Mouse (Mus musculus) neural tube, embryonic 14.5 days (tissue): ENCODE results near the gene Vrk1. TPM values are rescaled to one million over a fixed set of nuclear protein-coding genes. Genes with fewer than 3 reads are reported as not detected.

ENCODE experiments used
- ATAC-seq: fragments of 200-750 bp; cut with Nextera tagmentation; 2 replicates; pipeline ENCODE4 v1.8.0; 2017; ENCODE audit warnings: low read depth, mild to moderate bottlenecking, moderate TSS enrichment, moderate library complexity
- H3K27ac ChIP-seq: fragments of 300-500 bp; sonication (generic); 2 replicates; pipeline ENCODE4 v1.5.1; 2014; ENCODE audit warnings: low read depth, mild to moderate bottlenecking, control low read depth, low read length, moderate library complexity, mixed read lengths
- H3K27me3 ChIP-seq: fragments of 300-500 bp; sonication (generic); 2 replicates; pipeline ENCODE4 v1.6.1; 2014; ENCODE audit warnings: low read length; ENCODE audit not compliant: control insufficient read depth, insufficient read depth
- H3K36me3 ChIP-seq: fragments of 300-500 bp; sonication (generic); 2 replicates; pipeline ENCODE4 v1.6.1; 2014; ENCODE audit warnings: low read length, mixed read lengths; ENCODE audit not compliant: control insufficient read depth, insufficient read depth
- H3K4me1 ChIP-seq: fragments of 300-500 bp; sonication (generic); 2 replicates; pipeline ENCODE4 v1.6.1; 2014; ENCODE audit warnings: low read length; ENCODE audit not compliant: control insufficient read depth, insufficient read depth
- H3K4me2 ChIP-seq: fragments of 300-500 bp; sonication (generic); 2 replicates; pipeline ENCODE4 v1.6.1; 2014; ENCODE audit warnings: mild to moderate bottlenecking, low read depth, low read length, control low read depth
- H3K4me3 ChIP-seq: fragments of 300-500 bp; sonication (generic); 2 replicates; pipeline ENCODE4 v1.5.1; 2014; ENCODE audit warnings: low read depth, low read length, control low read depth, mixed read lengths
- H3K9ac ChIP-seq: fragments of 300-500 bp; sonication (generic); replicated peaks from 2 replicates; pipeline ENCODE4 v1.6.1; 2014; ENCODE audit warnings: low read depth, mild to moderate bottlenecking, control low read depth, low read length, mixed read lengths
- H3K9me3 ChIP-seq: fragments of 300-500 bp; sonication (generic); 2 replicates; pipeline ENCODE4 v1.6.1; 2016; ENCODE audit warnings: low read length; ENCODE audit not compliant: control insufficient read depth
- WGBS: fragments of 180-500 bp; shearing (Covaris S2); extraction: QIAGEN DNeasy Blood & Tissue Kit; methylation state at CpG from one replicate; pipeline ENCODE4 v1.1.7; 2014; 5-methylcytosine and 5-hydroxymethylcytosine counted together
- polyA plus RNA-seq: library from polyadenylated mRNA; unstranded; fragments of >200 nt; fragmentation: Nextera tagmentation; extraction: Ambion mirVana; gene quantifications from 2 replicates; pipeline ENCODE4 v1.2.1, GENCODE M21; 2014

Gene Vrk1
- polyA plus RNA-seq, 1 experiment from 2014 or later: 28.8 TPM

- Histone ChIP-seq H3K36me3 (no peaks in the 10 kb centered on the region), H3K9me3 (no peaks in the 10 kb centered on the region), H3K4me1 (no peaks in the 10 kb centered on the region), H3K4me2 (no peak overlapping the region), H3K27me3 (no peaks in the 10 kb centered on the region), H3K9ac (no peak overlapping the region), H3K27ac (no peak overlapping the region), H3K4me3 (no peak overlapping the region)
- WGBS: 80% methylated on average over 2 of the region's 2 CpGs
- no peak for ATAC-seq
These were observed 2.1 kb downstream of the Vrk1 start for GRCm38 (mm10) chr12:106012161-106012560.

- ATAC-seq: no peak
- H3K4me3 ChIP-seq: no peak overlapping the region
- WGBS: 94% methylated on average over 12 of the region's 12 CpGs
These were observed 6.4 kb downstream of the Vrk1 start for GRCm38 (mm10) chr12:106016265-106017012.

GRCm38 (mm10) chr12:106020063-106020462, 10.0 kb downstream of the Vrk1 start:
- Histone ChIP-seq H3K4me3 (no peak overlapping the region), H3K27me3 (no peaks in the 10 kb centered on the region), H3K4me1 (no peaks in the 10 kb centered on the region), H3K9ac (no peak overlapping the region), H3K27ac (no peak overlapping the region), H3K9me3 (no peaks in the 10 kb centered on the region), H3K36me3 (no peaks in the 10 kb centered on the region), H3K4me2 (no peak overlapping the region)
- no peak for ATAC-seq
- WGBS: 72% methylated on average over 4 of the region's 4 CpGs

More at GRCm38 (mm10) chr12:106016265-106017012, 6.4 kb downstream of the Vrk1 start:
- no peaks in the 10 kb centered on the region for H3K4me1 ChIP-seq
- no peaks in the 10 kb centered on the region for H3K27me3 ChIP-seq
- no peaks in the 10 kb centered on the region for H3K9me3 ChIP-seq
- H3K9ac ChIP-seq: no peak overlapping the region
- H3K36me3 ChIP-seq: no peaks in the 10 kb centered on the region
- H3K27ac ChIP-seq: no peak overlapping the region
- no peak overlapping the region for H3K4me2 ChIP-seq

DNA sequence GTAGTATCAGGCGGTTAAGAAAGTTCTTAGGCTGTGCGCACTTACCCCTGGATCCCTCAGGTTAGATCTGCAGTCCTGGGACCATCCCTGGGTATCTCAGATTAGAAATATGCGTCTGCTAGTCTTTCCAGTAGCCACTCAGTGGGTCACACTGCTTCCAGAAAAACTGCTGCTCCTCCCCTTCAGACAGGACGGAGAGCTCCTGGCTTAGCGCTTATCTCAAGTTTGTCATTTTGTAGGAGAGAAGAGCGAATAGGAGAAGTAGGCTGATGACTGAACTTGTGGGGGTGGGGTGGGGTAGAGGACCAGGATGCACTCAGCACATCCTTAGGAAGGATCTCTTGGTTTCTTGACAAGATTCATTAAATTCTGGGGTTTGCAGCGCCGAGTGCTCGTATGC, 13.6 kb downstream of the Vrk1 start:
- Histone ChIP-seq H3K9me3 (no peaks in the 10 kb centered on the region), H3K4me3 (no peak overlapping the region), H3K4me2 (no peak overlapping the region), H3K27ac (no peak overlapping the region), H3K27me3 (no peaks in the 10 kb centered on the region), H3K9ac (no peak overlapping the region), H3K4me1 (no peaks in the 10 kb centered on the region), H3K36me3 (no peaks in the 10 kb centered on the region)
- WGBS: 93% methylated on average over 9 of the region's 9 CpGs
- no peak for ATAC-seq

GRCm38 (mm10) chr12:106025416-106025815, 15.4 kb downstream of the Vrk1 start:
- H3K36me3 ChIP-seq: no peaks in the 10 kb centered on the region
- H3K4me3 ChIP-seq: no peak overlapping the region
- ATAC-seq: no peak
- no peak overlapping the region for H3K27ac ChIP-seq
- no peaks in the 10 kb centered on the region for H3K9me3 ChIP-seq
- no peak overlapping the region for H3K9ac ChIP-seq
- 79% methylated on average over 6 of the region's 6 CpGs for WGBS
- no peaks in the 10 kb centered on the region for H3K4me1 ChIP-seq
- H3K4me2 ChIP-seq: no peak overlapping the region
- H3K27me3 ChIP-seq: no peaks in the 10 kb centered on the region

DNA sequence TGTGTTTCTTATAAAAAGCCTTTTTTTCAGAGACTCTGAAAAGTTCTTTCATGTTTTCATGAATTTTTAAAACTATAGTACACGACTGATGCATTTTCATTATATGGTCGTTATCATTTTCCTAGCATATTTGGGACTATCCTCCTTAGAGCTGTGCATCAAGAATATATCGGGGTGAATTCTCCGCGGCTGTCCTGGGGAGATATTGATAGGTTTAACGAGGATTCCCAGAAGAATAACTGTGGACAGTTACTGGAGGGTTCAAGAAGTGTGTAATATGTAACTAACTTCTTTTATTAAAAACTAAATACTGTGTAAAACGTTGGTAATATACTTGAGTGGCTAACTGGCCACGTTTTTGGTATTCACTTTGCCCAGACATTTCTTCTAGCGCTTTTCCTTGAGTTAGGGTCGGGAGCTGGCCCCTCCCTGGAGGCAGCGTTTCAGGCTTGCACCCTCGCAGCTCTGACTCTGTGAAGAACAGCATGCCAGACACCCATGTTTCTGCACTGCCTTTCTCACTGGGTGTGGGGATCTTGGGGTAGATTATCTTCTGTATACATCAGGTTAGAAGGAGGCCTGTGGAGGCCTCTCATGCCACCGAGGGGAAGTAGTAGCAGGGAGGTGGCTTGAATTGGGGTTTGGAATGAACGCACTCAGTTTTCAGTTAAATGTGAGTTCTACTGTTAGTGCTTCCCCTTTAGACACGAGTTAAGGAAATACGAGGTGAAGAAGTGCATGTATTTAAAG, 16.5 kb downstream of the Vrk1 start:
- H3K4me3 ChIP-seq: no peak overlapping the region
- H3K9me3 ChIP-seq: no peaks in the 10 kb centered on the region
- H3K4me2 ChIP-seq: no peak overlapping the region
- H3K27me3 ChIP-seq: no peaks in the 10 kb centered on the region
- H3K4me1 ChIP-seq: no peaks in the 10 kb centered on the region
- H3K9ac ChIP-seq: no peak overlapping the region
- no peaks in the 10 kb centered on the region for H3K36me3 ChIP-seq
- no peak for ATAC-seq
- 88% methylated on average over 16 of the region's 16 CpGs for WGBS
- no peak overlapping the region for H3K27ac ChIP-seq

DNA sequence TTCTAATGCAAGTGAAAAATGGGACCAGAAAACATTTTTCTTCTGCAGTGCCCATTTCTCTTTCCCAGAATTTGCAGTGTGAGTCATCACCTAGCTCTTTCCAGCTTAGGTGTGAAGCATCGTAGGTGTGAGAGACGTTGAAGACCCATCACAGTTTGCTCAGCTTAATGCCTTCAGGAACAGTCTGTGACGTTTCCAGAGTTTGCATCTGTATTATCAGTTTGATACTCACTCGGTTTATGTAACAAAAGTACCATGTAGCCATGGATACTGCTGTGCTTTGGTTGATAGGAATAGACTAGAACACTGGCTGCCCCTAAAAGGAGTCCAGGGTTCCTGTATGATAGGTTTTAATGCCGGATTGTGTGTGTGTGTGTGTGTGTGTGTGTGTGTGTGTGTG, 17.3 kb downstream of the Vrk1 start:
- Histone ChIP-seq H3K4me3 (no peak overlapping the region), H3K27me3 (no peaks in the 10 kb centered on the region), H3K4me1 (no peaks in the 10 kb centered on the region), H3K9ac (no peak overlapping the region), H3K4me2 (no peak overlapping the region), H3K36me3 (no peaks in the 10 kb centered on the region), H3K27ac (no peak overlapping the region), H3K9me3 (no peaks in the 10 kb centered on the region)
- ATAC-seq: no peak
- 93% methylated on average over 5 of the region's 5 CpGs for WGBS

- Histone ChIP-seq H3K27me3 (no peaks in the 10 kb centered on the region), H3K27ac (no peak overlapping the region), H3K9ac (no peak overlapping the region), H3K4me3 (no peak overlapping the region), H3K36me3 (no peaks in the 10 kb centered on the region), H3K4me2 (no peak overlapping the region), H3K4me1 (no peaks in the 10 kb centered on the region), H3K9me3 (no peaks in the 10 kb centered on the region)
- WGBS: 94% methylated on average over 2 of the region's 2 CpGs
- ATAC-seq: no peak
These were observed 19.6 kb downstream of the Vrk1 start for GRCm38 (mm10) chr12:106029582-106029981.

DNA sequence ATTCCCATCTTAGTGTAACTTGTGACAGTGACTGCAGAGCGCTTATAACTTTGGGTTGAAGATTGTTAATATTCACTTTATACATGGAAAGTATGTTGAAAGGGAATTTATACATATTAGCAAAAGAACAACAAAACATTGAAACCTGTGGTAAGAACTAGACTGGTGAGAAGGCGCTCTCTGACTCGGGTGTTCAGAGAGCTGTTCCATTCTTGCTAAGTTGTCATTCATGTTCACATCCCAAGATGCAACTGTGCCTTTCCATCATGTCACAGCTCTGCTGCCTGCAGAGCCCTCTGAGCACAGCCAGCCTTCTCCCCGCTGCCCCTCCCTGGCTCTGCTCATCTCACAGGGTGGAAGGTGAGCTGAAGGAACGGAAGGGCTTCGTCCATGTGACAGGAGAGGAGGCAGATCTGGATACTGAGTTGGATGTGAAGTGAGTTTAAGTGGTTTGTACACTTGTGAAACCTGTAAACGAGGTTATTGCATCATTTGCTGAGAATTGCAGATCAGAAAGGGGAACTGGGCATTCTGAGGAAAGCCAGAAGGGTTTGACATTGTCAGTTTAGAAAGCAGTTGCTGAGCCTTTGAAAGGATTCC, 20.2 kb downstream of the Vrk1 start:
- Histone ChIP-seq H3K27ac (no peak overlapping the region), H3K4me2 (no peak overlapping the region), H3K9me3 (no peaks in the 10 kb centered on the region), H3K9ac (no peak overlapping the region), H3K36me3 (no peaks in the 10 kb centered on the region), H3K27me3 (no peaks in the 10 kb centered on the region), H3K4me3 (no peak overlapping the region), H3K4me1 (no peaks in the 10 kb centered on the region)
- no peak for ATAC-seq
- WGBS: 83% methylated on average over 7 of the region's 7 CpGs
